Mouse (Mus musculus) G1E (cell line): Measurements from ENCODE around the gene Gnat1. TPM values are rescaled to one million over a fixed set of nuclear protein-coding genes. Genes with fewer than 3 reads are reported as not detected.

Experiments
- ATAC-seq: 2 replicates; pipeline ENCODE4 v1.8.0; 2016; ENCODE audit warnings: mild to moderate bottlenecking; ENCODE audit not compliant: insufficient number of reproducible peaks, poor library complexity, low FRiP score, severe bottlenecking; ENCODE audit errors: extremely low read depth
- DNase-seq: peaks from one replicate; pipeline ENCODE4 v3.0.0; 2012; ENCODE audit warnings: low spot score
- H3K27me3 ChIP-seq: 2 replicates; pipeline ENCODE4 v1.6.1; 2012; ENCODE audit warnings: mild to moderate bottlenecking, low read length, inconsistent platforms; ENCODE audit not compliant: insufficient read depth
- H3K36me3 ChIP-seq: replicated peaks from 2 replicates; pipeline ENCODE3; 2012; ENCODE audit warnings: mild to moderate bottlenecking, inconsistent platforms
- H3K4me1 ChIP-seq: 2 replicates; pipeline ENCODE4 v1.6.1; 2012; ENCODE audit warnings: low read depth, low read length, inconsistent platforms, mixed read lengths; ENCODE audit not compliant: insufficient read depth
- H3K4me3 ChIP-seq: 2 replicates; pipeline ENCODE4 v1.5.1; 2012; ENCODE audit warnings: low read depth, mild to moderate bottlenecking, inconsistent platforms, low read length, moderate library complexity, mixed read lengths
- H3K9me3 ChIP-seq: replicated peaks from 2 replicates; pipeline ENCODE4 v1.6.1; 2012; ENCODE audit warnings: inconsistent platforms
- CTCF ChIP-seq: IDR thresholded peaks from 2 replicates; pipeline ENCODE4 v1.5.1; 2012; ENCODE audit warnings: low read depth, low read length, inconsistent platforms, mixed read lengths
- GATA1 ChIP-seq: IDR thresholded peaks from 2 replicates; pipeline ENCODE4 v1.6.1; 2012; ENCODE audit warnings: borderline replicate concordance, low read length, inconsistent platforms, mixed read lengths
- GATA2 ChIP-seq: IDR thresholded peaks from 2 replicates; pipeline ENCODE4 v1.6.1; 2012; ENCODE audit warnings: low read depth, low read length, inconsistent platforms, borderline replicate concordance
- POLR2AphosphoS5 ChIP-seq: IDR thresholded peaks from 2 replicates; pipeline ENCODE4 v1.6.1; 2012; ENCODE audit warnings: low read depth, low read length, inconsistent platforms; ENCODE audit not compliant: insufficient replicate concordance
- TAL1 ChIP-seq: conservative IDR thresholded peaks from 2 replicates; pipeline ENCODE4 v1.6.1; 2012; ENCODE audit warnings: low read depth, low read length, inconsistent platforms, mixed read lengths
- polyA plus RNA-seq: library from polyadenylated mRNA; stranded (reverse); fragments of >175 nt; gene quantifications from 2 replicates; pipeline ENCODE4 v1.2.3, GENCODE M21; 2012
- total RNA-seq, 2 experiments: library from RNA; stranded (forward) in 1 of 2; stranded (reverse) in 1 of 2; fragments of 200-1000 nt in 1 of 2; fragments of >200 nt in 1 of 2; fragmentation: Nextera tagmentation in 1 of 2; gene quantifications; 2 replicates each; pipeline ENCODE4 v1.2.3; 2014 to 2017

Gene Gnat1
- total and polyA plus RNA-seq, 3 experiments: 0.05 TPM; not detected in 2

DNA sequence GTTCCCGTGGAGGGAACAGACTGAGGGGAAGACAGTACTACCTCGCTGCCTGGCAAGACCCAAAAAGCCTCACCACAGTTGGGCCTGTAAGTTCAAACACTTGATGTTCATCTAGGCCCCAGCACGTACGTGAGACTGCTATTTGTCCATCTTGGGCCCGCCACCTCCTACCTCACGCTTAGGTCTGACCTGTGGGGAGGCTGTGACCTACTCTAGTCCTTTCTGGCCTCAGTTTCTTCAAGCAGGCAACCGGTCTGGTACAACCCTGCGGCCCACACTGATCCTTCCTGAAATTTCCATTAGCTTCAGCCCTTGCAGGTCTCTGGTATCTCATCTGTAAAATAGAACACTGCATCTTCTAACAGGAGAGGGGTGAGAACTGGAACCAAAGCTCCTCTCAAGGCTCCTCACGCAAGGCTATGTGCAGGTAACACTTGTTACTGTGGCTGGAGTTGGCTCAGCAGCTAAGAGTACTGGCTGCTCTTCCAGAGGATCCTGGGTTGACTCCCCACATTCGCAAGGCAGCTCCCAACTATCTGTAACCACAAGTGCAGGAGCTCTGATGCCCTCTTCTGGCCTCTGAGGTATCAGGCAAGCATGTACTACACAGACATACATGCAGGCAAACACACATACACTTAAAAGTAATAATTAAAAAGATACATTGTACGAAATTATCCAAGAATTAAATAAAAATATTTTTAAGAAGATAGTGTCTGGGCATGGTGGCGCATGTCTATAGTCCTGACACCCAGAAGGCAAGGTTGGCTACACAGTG is 54.0 kb downstream of the Gnat1 start:
- peak overlapping the region; percentile 55; the same call in 1 of the 2 replicates for H3K4me3 ChIP-seq
- H3K9me3 ChIP-seq: no peaks in the 10 kb centered on the region
- TF ChIP-seq GATA2 (no peak), POLR2AphosphoS5 (no peak), GATA1 (no peak), TAL1 (no peak), CTCF (no peak)
- H3K36me3 ChIP-seq: peaks cover 94% of the 10 kb centered on the region
- DNase-seq (no peak), ATAC-seq (no peak)
- peaks cover 72% of the 10 kb centered on the region for H3K4me1 ChIP-seq
- H3K27me3 ChIP-seq: no peaks in the 10 kb centered on the region

DNA sequence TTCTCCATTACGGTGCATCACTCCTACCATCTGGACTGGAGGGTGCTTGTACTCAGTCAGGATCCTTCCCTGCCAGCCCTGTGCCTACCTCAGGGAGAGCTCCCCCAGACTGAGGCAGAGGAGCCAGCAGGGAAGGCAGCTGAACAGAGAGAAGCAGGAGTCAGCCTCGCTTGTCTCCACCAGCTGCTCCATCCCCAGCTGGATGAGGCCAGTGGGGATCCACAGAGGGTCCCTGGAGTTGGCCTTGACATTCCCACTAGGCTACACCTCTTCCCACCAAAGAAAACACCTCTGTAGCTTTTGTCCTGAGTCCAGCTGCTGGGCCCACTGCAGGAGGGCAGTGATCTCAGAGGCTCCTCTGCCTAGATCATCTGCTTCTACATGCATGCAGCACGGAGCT is 54.6 kb downstream of the Gnat1 start:
- peaks cover 94% of the 10 kb centered on the region for H3K36me3 ChIP-seq
- ATAC-seq: no peak
- TF ChIP-seq TAL1 (no peak), CTCF (no peak), GATA1 (no peak), GATA2 (no peak), POLR2AphosphoS5 (no peak)
- H3K4me3 ChIP-seq: peak overlapping the region; percentile 55; the same call in 1 of the 2 replicates
- peaks cover 67% of the 10 kb centered on the region for H3K4me1 ChIP-seq
- H3K9me3 ChIP-seq: no peaks in the 10 kb centered on the region
- H3K27me3 ChIP-seq: no peaks in the 10 kb centered on the region
- DNase-seq: no peak

DNA sequence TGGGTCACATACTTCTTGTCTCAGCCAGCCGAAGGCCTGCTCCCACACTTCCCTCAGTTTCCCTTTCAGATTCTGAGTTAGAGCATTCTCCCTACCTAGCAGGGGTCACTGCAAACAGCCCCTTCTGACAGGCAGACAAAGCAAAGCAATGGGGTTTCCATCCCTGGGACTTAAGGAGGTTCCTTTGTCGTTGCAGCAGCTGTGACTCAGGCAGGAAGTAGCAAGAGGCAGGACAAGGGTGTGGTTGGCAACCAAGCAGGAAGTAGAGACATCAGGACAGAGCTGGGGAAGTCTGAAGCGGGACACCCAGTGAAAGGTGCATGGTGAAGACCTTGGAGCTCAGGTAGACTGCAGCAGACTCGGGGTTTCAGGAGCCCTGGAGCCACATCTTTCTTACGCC is 55.0 kb downstream of the Gnat1 start:
- DNase-seq: peak; percentile 54
- Histone ChIP-seq H3K9me3 (no peaks in the 10 kb centered on the region), H3K4me1 (peaks cover 67% of the 10 kb centered on the region), H3K36me3 (peaks cover 94% of the 10 kb centered on the region), H3K27me3 (no peaks in the 10 kb centered on the region), H3K4me3 (peak overlapping the region; percentile 55; the same call in 1 of the 2 replicates)
- TF ChIP-seq TAL1 (no peak), CTCF (no peak), GATA2 (no peak), POLR2AphosphoS5 (no peak), GATA1 (no peak)
- ATAC-seq: peak; percentile 67

Other genes starting within 250 kb of the Gnat1 start
- gene Tmem115, start 145.8 kb downstream of the Gnat1 start, total RNA-seq (2014; fragmentation: Nextera tagmentation): 20.5 and 22.1 TPM in 2 replicates
- gene Tmem115, start 145.8 kb downstream of the Gnat1 start, total RNA-seq (2017): 16.6 and 18.0 TPM in 2 replicates
- 23.2 and 27.1 TPM in 2 replicates for gene Tmem115, start 145.8 kb downstream of the Gnat1 start, polyA plus RNA-seq
- gene Cyb561d2, start 137.5 kb downstream of the Gnat1 start, total RNA-seq (2014; fragmentation: Nextera tagmentation): 1.9 TPM in 1 of 2 replicates, not detected in the other
- gene Cyb561d2, start 137.5 kb downstream of the Gnat1 start, total RNA-seq (2017): 23.1 and 30.2 TPM in 2 replicates
- gene Cyb561d2, start 137.5 kb downstream of the Gnat1 start, polyA plus RNA-seq: 10.6 and 11.7 TPM in 2 replicates
- gene Nprl2, start 137.5 kb downstream of the Gnat1 start, total RNA-seq (2014; fragmentation: Nextera tagmentation): 16.3 and 22.6 TPM in 2 replicates
- 18.4 and 35.0 TPM in 2 replicates for gene Nprl2, start 137.5 kb downstream of the Gnat1 start, total RNA-seq (2017)
- 1.4 and 1.7 TPM in 2 replicates for gene Nprl2, start 137.5 kb downstream of the Gnat1 start, polyA plus RNA-seq
- 1.1 TPM in 1 of 2 replicates, not detected in the other for gene Zmynd10, start 132.4 kb downstream of the Gnat1 start, total RNA-seq (2014; fragmentation: Nextera tagmentation)
- gene Zmynd10, start 132.4 kb downstream of the Gnat1 start, total RNA-seq (2017): 6.2 and 7.3 TPM in 2 replicates
- 1.1 TPM in 2 replicates for gene Zmynd10, start 132.4 kb downstream of the Gnat1 start, polyA plus RNA-seq
- gene Rassf1, start 128.2 kb downstream of the Gnat1 start, total RNA-seq (2014; fragmentation: Nextera tagmentation): 15.4 and 19.4 TPM in 2 replicates
- 29.5 and 35.4 TPM in 2 replicates for gene Rassf1, start 128.2 kb downstream of the Gnat1 start, total RNA-seq (2017)
- gene Rassf1, start 128.2 kb downstream of the Gnat1 start, polyA plus RNA-seq: 10.7 and 12.1 TPM in 2 replicates
- gene Tusc2, start 116.5 kb downstream of the Gnat1 start, total RNA-seq (2014; fragmentation: Nextera tagmentation): 30.4 and 33.1 TPM in 2 replicates
- 16.0 and 21.3 TPM in 2 replicates for gene Tusc2, start 116.5 kb downstream of the Gnat1 start, total RNA-seq (2017)
- gene Tusc2, start 116.5 kb downstream of the Gnat1 start, polyA plus RNA-seq: 24.4 and 45.3 TPM in 2 replicates
- gene Hyal2, start 111.8 kb downstream of the Gnat1 start, total RNA-seq (2014; fragmentation: Nextera tagmentation): 11.7 and 16.8 TPM in 2 replicates
- 4.2 and 5.5 TPM in 2 replicates for gene Hyal2, start 111.8 kb downstream of the Gnat1 start, total RNA-seq (2017)
- gene Hyal2, start 111.8 kb downstream of the Gnat1 start, polyA plus RNA-seq: 28.9 and 33.9 TPM in 2 replicates
- gene Hyal1, start 102.8 kb downstream of the Gnat1 start, total RNA-seq (2014; fragmentation: Nextera tagmentation): 6.6 and 7.3 TPM in 2 replicates
- 1.9 and 2.3 TPM in 2 replicates for gene Hyal1, start 102.8 kb downstream of the Gnat1 start, total RNA-seq (2017)
- gene Hyal1, start 102.8 kb downstream of the Gnat1 start, polyA plus RNA-seq: 1.4 and 2.2 TPM in 2 replicates
- 17.1 and 17.4 TPM in 2 replicates for gene Naa80, start 100.8 kb downstream of the Gnat1 start, total RNA-seq (2014; fragmentation: Nextera tagmentation)
- gene Naa80, start 100.8 kb downstream of the Gnat1 start, total RNA-seq (2017): 13.1 and 14.6 TPM in 2 replicates
- 53.5 and 53.8 TPM in 2 replicates for gene Naa80, start 100.8 kb downstream of the Gnat1 start, polyA plus RNA-seq
- 4.6 and 7.7 TPM in 2 replicates for gene Hyal3, start 98.9 kb downstream of the Gnat1 start, total RNA-seq (2014; fragmentation: Nextera tagmentation)
- 1.1 and 1.4 TPM in 2 replicates for gene Hyal3, start 98.9 kb downstream of the Gnat1 start, total RNA-seq (2017)
- 0.29 and 0.53 TPM in 2 replicates for gene Hyal3, start 98.9 kb downstream of the Gnat1 start, polyA plus RNA-seq
- gene Ifrd2, start 92.1 kb downstream of the Gnat1 start, total RNA-seq (2014; fragmentation: Nextera tagmentation): 178 and 183 TPM in 2 replicates
- gene Ifrd2, start 92.1 kb downstream of the Gnat1 start, total RNA-seq (2017): 76.0 and 76.7 TPM in 2 replicates
- 153 and 156 TPM in 2 replicates for gene Ifrd2, start 92.1 kb downstream of the Gnat1 start, polyA plus RNA-seq
- not detected in 2 replicates for gene Sema3b, start 70.5 kb downstream of the Gnat1 start, total RNA-seq (2014; fragmentation: Nextera tagmentation)
- gene Sema3b, start 70.5 kb downstream of the Gnat1 start, total RNA-seq (2017): 0.27 TPM in 1 of 2 replicates, not detected in the other
- not detected in 2 replicates for gene Sema3b, start 70.5 kb downstream of the Gnat1 start, polyA plus RNA-seq
- gene Gnai2, start 44.3 kb downstream of the Gnat1 start, total RNA-seq (2014; fragmentation: Nextera tagmentation): 337 and 375 TPM in 2 replicates
- gene Gnai2, start 44.3 kb downstream of the Gnat1 start, total RNA-seq (2017): 232 TPM in 2 replicates
- 657 and 787 TPM in 2 replicates for gene Gnai2, start 44.3 kb downstream of the Gnat1 start, polyA plus RNA-seq
- not detected in 2 replicates for gene Slc38a3, start 10.2 kb downstream of the Gnat1 start, total RNA-seq (2014; fragmentation: Nextera tagmentation)
- gene Slc38a3, start 10.2 kb downstream of the Gnat1 start, total RNA-seq (2017): 0.11 and 0.12 TPM in 2 replicates
- not detected in 2 replicates for gene Slc38a3, start 10.2 kb downstream of the Gnat1 start, polyA plus RNA-seq
- gene Sema3f, start 30.8 kb upstream of the Gnat1 start, total RNA-seq (2014; fragmentation: Nextera tagmentation): not detected in 2 replicates
- 0.11 and 0.52 TPM in 2 replicates for gene Sema3f, start 30.8 kb upstream of the Gnat1 start, total RNA-seq (2017)
- gene Sema3f, start 30.8 kb upstream of the Gnat1 start, polyA plus RNA-seq: 0.07 and 0.09 TPM in 2 replicates
- 355 and 467 TPM in 2 replicates for gene Rbm5, start 91.3 kb upstream of the Gnat1 start, total RNA-seq (2014; fragmentation: Nextera tagmentation)
- gene Rbm5, start 91.3 kb upstream of the Gnat1 start, total RNA-seq (2017): 261 and 271 TPM in 2 replicates
- gene Rbm5, start 91.3 kb upstream of the Gnat1 start, polyA plus RNA-seq: 14.3 and 23.4 TPM in 2 replicates
- gene Rbm6, start 193.5 kb upstream of the Gnat1 start, total RNA-seq (2014; fragmentation: Nextera tagmentation): 120 and 184 TPM in 2 replicates
- 91.6 and 105 TPM in 2 replicates for gene Rbm6, start 193.5 kb upstream of the Gnat1 start, total RNA-seq (2017)
- gene Rbm6, start 193.5 kb upstream of the Gnat1 start, polyA plus RNA-seq: 15.8 and 38.7 TPM in 2 replicates
- gene Mon1a, start 208.4 kb upstream of the Gnat1 start, total RNA-seq (2014; fragmentation: Nextera tagmentation): 2.0 and 3.1 TPM in 2 replicates
- gene Mon1a, start 208.4 kb upstream of the Gnat1 start, total RNA-seq (2017): 12.8 and 14.3 TPM in 2 replicates
- gene Mon1a, start 208.4 kb upstream of the Gnat1 start, polyA plus RNA-seq: 12.8 and 13.6 TPM in 2 replicates
- not detected in 2 replicates for gene Mst1r, start 227.2 kb upstream of the Gnat1 start, total RNA-seq (2014; fragmentation: Nextera tagmentation)
- gene Mst1r, start 227.2 kb upstream of the Gnat1 start, total RNA-seq (2017): not detected in 2 replicates
- 0.01 TPM in 1 of 2 replicates, not detected in the other for gene Mst1r, start 227.2 kb upstream of the Gnat1 start, polyA plus RNA-seq
- not detected in 2 replicates for gene Actl11, start 248.8 kb upstream of the Gnat1 start, total RNA-seq (2014; fragmentation: Nextera tagmentation)
- 0.11 TPM in 1 of 2 replicates, not detected in the other for gene Actl11, start 248.8 kb upstream of the Gnat1 start, total RNA-seq (2017)
- not detected in 2 replicates for gene Actl11, start 248.8 kb upstream of the Gnat1 start, polyA plus RNA-seq